Mouse (Mus musculus) megakaryocyte, embryonic 14.5 days (primary cell): ENCODE data around the gene Mef2b.

Source experiments
- FLI1 ChIP-seq: IDR thresholded peaks from 2 replicates; pipeline ENCODE4 v1.6.1; 2012; ENCODE audit warnings: low read length, inconsistent platforms, mixed read lengths
- GATA1 ChIP-seq: IDR thresholded peaks from 3 replicates; pipeline ENCODE4 v1.6.1; 2012; ENCODE audit warnings: mixed read lengths, low read length, inconsistent platforms, borderline replicate concordance

DNA sequence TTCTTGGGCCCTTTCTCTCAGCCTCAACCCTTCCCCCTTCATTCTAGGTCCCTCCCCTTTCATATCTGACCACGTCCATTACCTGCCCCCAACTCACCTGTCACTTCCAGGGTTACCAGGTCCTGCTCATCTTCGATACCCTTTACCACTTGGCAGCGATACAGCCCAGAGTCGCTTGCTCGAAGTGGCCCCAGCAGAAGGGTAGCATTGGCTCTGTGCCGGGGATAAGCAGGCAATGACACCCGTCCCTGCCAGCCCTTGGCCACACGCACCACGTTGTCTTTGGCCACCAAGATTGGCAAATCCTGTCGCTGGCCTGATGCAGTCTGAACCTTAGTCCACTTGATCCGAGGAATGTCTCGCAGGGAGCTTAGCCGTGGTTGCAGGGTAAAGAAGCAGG is 24.6 kb upstream of the Mef2b start:
- no peak for TF ChIP-seq FLI1
- no peak for TF ChIP-seq GATA1
